ENCODE assay signal across 9 mouse cellular contexts in the genomic region with DNA sequence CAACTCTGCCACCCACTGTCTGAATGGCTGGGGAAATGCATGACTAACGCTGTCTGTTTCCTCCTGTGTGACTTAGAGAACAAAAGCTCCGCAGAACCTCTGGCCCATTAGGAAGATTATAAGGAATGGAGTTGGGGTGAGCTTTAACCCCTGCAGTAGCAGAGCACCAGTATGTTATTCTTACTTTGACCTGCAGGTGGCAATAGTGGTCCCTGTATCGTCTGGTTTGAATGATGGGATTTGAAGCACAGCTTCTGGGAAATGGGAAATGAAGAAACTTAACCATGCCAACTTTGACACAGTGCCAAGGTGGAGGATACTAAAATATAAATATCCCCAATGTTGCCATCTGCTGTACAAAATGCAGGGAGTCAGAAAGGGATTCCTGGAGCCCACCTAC. TPM values are rescaled to one million over a fixed set of nuclear protein-coding genes. Genes with fewer than 3 reads are reported as not detected.
DNase-seq lines count a peak whose midpoint lies in the region; ATAC-seq and TF ChIP-seq lines count a peak whose summit lies in the region.
"Had no signal": no experiment of that assay in that cellular context is flagged by ENCODE, and none has a peak within 500 bp of the region (broad histone marks: within the 10 kb centered on the region; RNA-seq: fewer than 3 reads in every experiment).

No protein-coding gene starts in this region.

- peak; percentile 18 for DNase-seq in kidney, adult 18-20 months
- no peak for DNase-seq in kidney, adult 11 months
- DNase-seq in ES-E14 (ENCODE audit: low read depth, low spot score): peak; percentile 69
- peak; percentile 85 for DNase-seq in embryonic facial prominence, embryonic 11.5 days (ENCODE audit: low spot score)
- DNase-seq in hindbrain, postnatal 0 days (ENCODE audit: low spot score): peak; percentile 87
- DNase-seq in lung, adult 2 months: no peak
- DNase-seq in retina, postnatal 1 day: peak; percentile 81
- no peak for DNase-seq in urinary bladder, postnatal 25 days (ENCODE audit: low spot score)

- WGBS in embryonic facial prominence, embryonic 11.5 days: 4% methylated on average over 3 of the region's 3 CpGs
- 7% methylated on average over 3 of the region's 3 CpGs for WGBS in hindbrain, postnatal 0 days
- 11% methylated on average over 3 of the region's 3 CpGs for WGBS in lung, adult 2 months

- no peak for TF ChIP-seq POLR2A in lung, adult 2 months (IDR thresholded peaks at IDR 0.05; ENCODE audit: borderline replicate concordance, extremely low read depth, low read depth, low read length)

- no peaks in the 10 kb centered on the region for H3K36me3 ChIP-seq in ES-E14 (ENCODE audit: control insufficient read depth, insufficient read depth, low read length, poor library complexity, severe bottlenecking)
- no peaks in the 10 kb centered on the region for H3K36me3 ChIP-seq in embryonic facial prominence, embryonic 11.5 days (replicated peaks; ENCODE audit: control insufficient read depth, insufficient read depth, low read depth, low read length)
- H3K36me3 ChIP-seq in hindbrain, postnatal 0 days (ENCODE audit: insufficient read depth, low read length): no peaks in the 10 kb centered on the region

- ATAC-seq in embryonic facial prominence, embryonic 11.5 days (replicated peaks; ENCODE audit: insufficient number of reproducible peaks, low FRiP score, low TSS enrichment, low read depth): no peak
- ATAC-seq in hindbrain, postnatal 0 days: peak; percentile 49

- H3K4me2 ChIP-seq in embryonic facial prominence, embryonic 11.5 days (ENCODE audit: low read depth, low read length): no peak overlapping the region
- no peak overlapping the region for H3K4me2 ChIP-seq in hindbrain, postnatal 0 days (ENCODE audit: low read depth, low read length)
- H3K4me2 ChIP-seq: heart, embryonic 13.5 days had no signal

- in situ Hi-C loops in ES-E14 (cut with MboI; ENCODE audit: low sequenced_read_pairs in 2 of 2, unreplicated experiment in 2 of 2): loop anchor here in 1 of 2 experiments (25.0 kb wide), 1 partner anchor 537 kb away; a partner anchor contains a TSS

- H3K9me3 ChIP-seq in ES-E14 (ENCODE audit: control insufficient read depth, insufficient read depth, low read depth, low read length): no peaks in the 10 kb centered on the region
- no peaks in the 10 kb centered on the region for H3K9me3 ChIP-seq in embryonic facial prominence, embryonic 11.5 days (replicated peaks; ENCODE audit: control insufficient read depth, low read length)
- no peaks in the 10 kb centered on the region for H3K9me3 ChIP-seq in hindbrain, postnatal 0 days (ENCODE audit: low read length)
- H3K9me3 ChIP-seq: heart, embryonic 13.5 days had no signal

- H3K27ac ChIP-seq in ES-E14 (ENCODE audit: insufficient read depth, low read depth, low read length, poor library complexity, severe bottlenecking): no peak overlapping the region
- no peak overlapping the region for H3K27ac ChIP-seq in embryonic facial prominence, embryonic 11.5 days (replicated peaks; ENCODE audit: low read depth, low read length)
- no peak overlapping the region for H3K27ac ChIP-seq in hindbrain, postnatal 0 days
- H3K27ac ChIP-seq: heart, embryonic 13.5 days had no signal

- H3K27me3 ChIP-seq in embryonic facial prominence, embryonic 11.5 days (ENCODE audit: control insufficient read depth, insufficient read depth, low read length): no peaks in the 10 kb centered on the region
- H3K27me3 ChIP-seq in hindbrain, postnatal 0 days (ENCODE audit: insufficient read depth, low read length): no peaks in the 10 kb centered on the region
- H3K27me3 ChIP-seq: heart, embryonic 13.5 days had no signal

- no peak overlapping the region for H3K9ac ChIP-seq in ES-E14 (ENCODE audit: insufficient read depth, low read depth, low read length, poor library complexity, severe bottlenecking)
- no peak overlapping the region for H3K9ac ChIP-seq in embryonic facial prominence, embryonic 11.5 days (replicated peaks; ENCODE audit: low read length)
- no peak overlapping the region for H3K9ac ChIP-seq in hindbrain, postnatal 0 days (replicated peaks; ENCODE audit: low read length)
- H3K9ac ChIP-seq: heart, embryonic 13.5 days had no signal

- peaks cover 0 to 10% of the 10 kb centered on the region in 2 experiments; a peak in 2 of 4 replicates for H3K4me1 ChIP-seq in ES-E14 (ENCODE audit: control insufficient read depth in 2 of 2, insufficient read depth in 2 of 2, low read length in 2 of 2, poor library complexity in 1 of 2)
- H3K4me1 ChIP-seq in embryonic facial prominence, embryonic 11.5 days (ENCODE audit: control insufficient read depth, insufficient read depth, low read length): no peaks in the 10 kb centered on the region
- no peaks in the 10 kb centered on the region for H3K4me1 ChIP-seq in hindbrain, postnatal 0 days (ENCODE audit: insufficient read depth, low read length)
- no peaks in the 10 kb centered on the region for H3K4me1 ChIP-seq in lung, adult 2 months (ENCODE audit: control insufficient read depth, insufficient read depth, low read length)
- H3K4me1 ChIP-seq: heart, embryonic 13.5 days had no signal

- peak; percentile 81 for TF ChIP-seq CTCF in hindbrain, postnatal 0 days (IDR thresholded peaks at IDR 0.05; ENCODE audit: low read depth)
- TF ChIP-seq CTCF in lung, adult 2 months (IDR thresholded peaks at IDR 0.05; ENCODE audit: insufficient read depth, low read length): peak; percentile 11; the same call in 1 of the 2 replicates

- H3K4me3 ChIP-seq in ES-E14 (ENCODE audit: insufficient read depth in 1 of 2, low read depth in 1 of 2, low read length in 2 of 2, poor library complexity in 1 of 2, severe bottlenecking in 1 of 2): no peak overlapping the region
- no peak overlapping the region for H3K4me3 ChIP-seq in embryonic facial prominence, embryonic 11.5 days (ENCODE audit: low read depth, low read length)
- no peak overlapping the region for H3K4me3 ChIP-seq in hindbrain, postnatal 0 days (ENCODE audit: low read length)
- no peak overlapping the region for H3K4me3 ChIP-seq in lung, adult 2 months (replicated peaks; ENCODE audit: extremely low read depth, low read depth, low read length)
- H3K4me3 ChIP-seq: heart, embryonic 13.5 days had no signal

TF ChIP-seq in ES-E14, 5 proteins besides CTCF, POLR2A, EP300 and RAD21:
- TF ChIP-seq ZNF384 (IDR thresholded peaks at IDR 0.05; ENCODE audit: low read depth, low read length) (no peak), HCFC1 (IDR thresholded peaks at IDR 0.05; ENCODE audit: borderline replicate concordance, insufficient read depth, low read length) (no peak), ZC3H11A (IDR thresholded peaks at IDR 0.05; ENCODE audit: borderline replicate concordance, low read depth, low read length) (peak; percentile 55; the same call in 1 of the 2 replicates), MAFK (IDR thresholded peaks at IDR 0.05; ENCODE audit: insufficient read depth, low read depth, low read length) (no peak), CHD2 (IDR thresholded peaks at IDR 0.05; ENCODE audit: low read depth, low read length) (no peak)

RNA-seq across cellular contexts. Expression of a gene that starts 8.6 kb away (rescaled TPM):
- total RNA-seq in ES-E14 (2012; rRNA removed): 0.62 and 0.85 TPM in 2 replicates
- polyA plus RNA-seq in embryonic facial prominence, embryonic 11.5 days (2014; fragmentation: Nextera tagmentation; extraction: Ambion mirVana): 0.29 and 0.31 TPM in 2 replicates
- 0.21 TPM in 1 of 2 replicates, not detected in the other for total RNA-seq in hindbrain, postnatal 0 days (2014; rRNA removed)
- 0.20 and 0.66 TPM in 2 replicates for polyA plus RNA-seq in hindbrain, postnatal 0 days (2015; fragmentation: Nextera tagmentation; extraction: Ambion mirVana)
- not detected in 2 replicates for polyA plus RNA-seq in lung, adult 2 months (2012; rRNA removed)

RNA-seq across cellular contexts. Expression of a gene that starts 51.7 kb away (rescaled TPM):
- not detected in 2 replicates for total RNA-seq in ES-E14 (2012; rRNA removed)
- not detected in 2 replicates for polyA plus RNA-seq in embryonic facial prominence, embryonic 11.5 days (2014; fragmentation: Nextera tagmentation; extraction: Ambion mirVana)
- not detected in 2 replicates for total RNA-seq in hindbrain, postnatal 0 days (2014; rRNA removed)
- polyA plus RNA-seq in hindbrain, postnatal 0 days (2015; fragmentation: Nextera tagmentation; extraction: Ambion mirVana): not detected in 2 replicates
- polyA plus RNA-seq in lung, adult 2 months (2012; rRNA removed): not detected in 2 replicates
- polyA plus RNA-seq: heart, embryonic 13.5 days had no signal

Comparison
In these comparisons a context has a peak if more than half of its experiments do, and no peak if none do; other contexts are left out.
1. DNase-seq: peak in kidney, adult 18-20 months (single experiment), ES-E14 (single experiment), embryonic facial prominence, embryonic 11.5 days (single experiment), hindbrain, postnatal 0 days (single experiment) and retina, postnatal 1 day (single experiment); none in kidney, adult 11 months (single experiment), lung, adult 2 months (single experiment) and urinary bladder, postnatal 25 days (single experiment).